Mouse (Mus musculus) right cerebral cortex, adult 2 months (tissue): Measurements from ENCODE around the gene Arnt2.

ENCODE experiments used
- DNase-seq, 2 experiments: peaks; one replicate each; pipeline ENCODE4 v3.0.0; 2021 to 2022; ENCODE audit warnings: low spot score in 2 of 2

Gene Arnt2

GRCm38 (mm10) chr7:84348145-84348911, 61.6 kb downstream of the Arnt2 start:
- DNase-seq, result no peak

DNA sequence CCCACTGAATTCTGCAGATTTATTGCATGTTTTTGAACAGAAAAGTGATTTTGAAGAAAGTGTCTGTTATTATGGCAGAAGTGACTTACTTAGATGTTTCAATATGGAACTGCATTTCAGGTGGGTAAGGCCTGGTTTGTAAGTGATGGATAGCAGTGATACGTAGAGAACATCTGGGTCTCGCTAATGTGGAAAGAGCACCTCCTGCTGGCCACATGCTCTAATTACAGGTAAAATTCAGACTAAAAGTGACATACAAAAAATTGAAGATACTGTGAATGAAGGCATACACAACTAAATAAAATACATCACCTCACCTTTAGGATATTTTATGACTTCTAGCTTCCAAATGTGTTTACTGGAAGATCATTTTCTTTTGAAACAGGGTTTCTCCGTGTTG, 66.8 kb downstream of the Arnt2 start:
- DNase-seq, result no peak

DNA sequence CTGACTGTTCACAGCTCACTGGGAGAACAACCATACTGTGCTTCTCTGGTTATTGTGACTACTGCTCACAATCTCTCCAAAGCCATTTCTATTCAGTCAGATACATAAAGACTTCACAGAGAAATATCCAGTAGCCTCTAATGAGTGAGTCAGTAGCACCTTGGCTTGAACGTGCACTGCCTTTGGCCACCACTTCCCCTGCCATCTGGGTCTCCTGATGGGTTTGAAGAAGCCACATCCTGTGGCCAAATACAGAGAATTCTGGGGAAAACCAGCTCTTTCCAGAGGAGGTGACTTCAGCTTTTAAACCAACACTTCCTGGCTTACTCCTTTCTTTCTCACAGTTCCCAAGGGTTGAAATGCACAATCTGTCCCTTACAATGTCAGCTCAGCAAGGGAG, 69.0 kb downstream of the Arnt2 start:
- no peak for DNase-seq

DNA sequence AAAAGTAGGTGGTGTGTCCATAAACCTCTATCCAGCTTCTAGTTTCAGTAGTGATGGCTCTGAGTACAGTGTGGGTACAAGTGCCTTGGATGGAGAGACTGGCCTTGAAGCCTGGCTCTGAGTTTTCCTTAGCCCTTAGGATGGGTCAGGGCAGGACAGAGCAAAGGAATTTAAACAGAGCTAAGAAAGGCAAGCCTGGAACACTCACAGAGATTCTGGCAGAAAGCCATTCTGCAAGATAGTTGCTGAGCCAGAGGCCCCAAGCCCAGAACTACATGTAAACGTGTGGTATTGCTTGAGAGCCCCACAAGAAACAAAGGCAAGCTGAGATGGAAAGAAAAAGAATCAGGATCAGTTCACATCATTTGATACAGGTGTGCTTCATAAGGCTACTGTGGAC, 70.8 kb downstream of the Arnt2 start:
- no peak for DNase-seq

DNA sequence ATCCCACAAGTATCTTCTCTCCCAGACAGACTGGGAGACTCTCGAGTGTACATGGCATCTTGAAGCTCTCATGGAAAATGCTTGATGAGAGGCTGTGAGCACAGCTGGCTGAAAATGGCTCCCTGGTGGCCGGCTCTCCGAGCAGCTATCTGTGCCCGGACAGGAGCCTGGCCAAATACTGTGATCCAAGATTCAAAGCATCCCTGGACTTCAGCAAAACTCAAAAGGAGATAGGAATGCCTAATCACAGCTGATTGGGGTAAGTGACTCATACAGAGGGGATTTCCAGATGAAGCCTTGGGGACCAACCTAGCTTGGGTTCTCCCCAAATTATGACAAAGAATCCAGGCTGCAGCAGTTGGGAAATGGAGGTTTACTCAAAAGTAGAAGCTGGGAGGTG, 72.2 kb downstream of the Arnt2 start:
- DNase-seq, result no peak

DNA sequence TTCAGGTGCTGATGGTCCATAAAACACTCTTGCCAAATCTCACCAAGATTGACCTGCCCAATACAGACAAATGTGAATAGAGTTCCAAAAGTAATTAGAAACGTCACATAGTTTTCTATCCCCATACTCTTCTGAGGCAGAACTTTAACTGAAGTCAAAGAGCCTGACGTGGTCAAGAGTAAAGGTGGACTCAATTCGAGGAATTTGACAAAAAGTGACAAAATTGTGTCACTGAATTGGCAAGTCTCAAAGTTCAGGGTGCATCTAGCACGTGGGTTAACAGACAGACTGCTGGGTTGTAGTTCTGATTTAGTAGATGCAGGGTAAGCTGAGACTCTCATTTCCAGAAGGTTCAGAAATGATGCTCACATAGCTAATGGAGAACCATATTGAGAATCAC, 73.1 kb downstream of the Arnt2 start:
- DNase-seq, result no peak

DNA sequence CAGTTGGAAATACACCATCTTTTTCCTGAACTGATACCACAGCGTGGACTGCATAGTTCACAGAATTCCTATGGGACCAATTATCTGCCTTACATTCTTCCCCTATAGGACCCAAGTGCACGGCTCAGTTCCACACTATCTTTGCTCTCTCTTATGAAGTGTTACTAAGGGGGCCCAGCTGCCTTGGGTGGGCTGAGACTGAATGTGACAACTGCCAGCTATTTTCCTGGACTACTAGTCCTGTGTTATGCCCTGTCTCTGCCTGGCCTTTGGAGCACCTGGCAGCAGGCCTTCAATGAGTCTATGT, 73.4 kb downstream of the Arnt2 start:
- no peak for DNase-seq

DNA sequence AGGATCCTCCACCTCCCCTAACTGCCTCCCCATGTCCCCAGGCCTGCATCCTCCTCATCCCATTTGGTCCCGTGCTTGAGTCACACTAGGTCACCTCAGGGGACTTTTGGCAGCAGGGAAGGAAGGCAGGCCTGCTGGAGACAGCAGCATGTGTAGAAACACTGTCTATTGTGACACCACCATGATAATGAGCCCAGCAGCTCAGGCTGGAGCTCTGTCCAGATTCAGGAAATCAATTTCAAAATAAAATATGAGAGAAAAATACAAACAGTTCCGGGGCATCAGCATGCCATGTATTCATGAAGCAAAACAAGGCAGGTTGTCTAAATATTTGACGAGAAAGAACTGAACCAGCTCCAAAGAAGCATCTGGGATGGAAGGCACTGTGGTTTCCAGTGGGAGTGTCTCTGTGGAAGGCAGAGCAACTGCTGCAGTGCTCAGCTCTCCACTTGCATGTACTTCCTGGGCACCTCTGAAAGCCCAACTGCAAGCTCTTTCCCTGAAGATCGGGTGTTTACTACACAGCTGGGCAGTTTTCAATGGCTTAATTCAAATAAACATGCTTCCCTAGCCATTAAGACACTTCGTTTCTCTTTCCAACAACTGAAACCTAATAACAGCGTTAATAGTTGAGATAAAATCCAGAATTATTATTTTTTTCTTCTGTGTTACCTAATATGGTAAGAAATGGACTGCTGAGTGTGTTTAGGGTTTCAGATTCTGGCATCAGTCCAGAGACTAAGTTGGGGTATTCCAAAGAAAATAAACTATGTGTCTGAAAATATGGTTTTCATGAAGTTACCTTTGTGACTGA, 74.0 kb downstream of the Arnt2 start:
- DNase-seq, result no peak

DNA sequence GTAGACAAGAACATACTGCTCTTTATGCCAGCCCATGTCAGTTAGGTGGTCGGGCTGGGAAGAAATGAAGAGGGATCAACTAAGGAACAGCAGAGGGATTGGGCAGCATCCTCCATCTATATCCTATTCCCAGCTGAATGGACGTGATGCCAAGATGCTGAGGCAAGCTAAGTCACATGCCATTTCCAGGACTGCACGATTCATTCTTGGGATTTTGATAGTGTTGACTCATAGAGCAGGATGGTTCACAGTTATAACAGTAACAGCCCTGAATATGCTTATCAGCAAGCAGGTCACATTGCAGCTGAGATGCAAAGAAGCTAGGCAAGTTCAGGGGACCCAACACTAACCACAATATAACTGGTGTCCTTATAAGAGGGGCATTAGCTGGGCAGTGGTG, 76.0 kb downstream of the Arnt2 start:
- DNase-seq, result no peak

DNA sequence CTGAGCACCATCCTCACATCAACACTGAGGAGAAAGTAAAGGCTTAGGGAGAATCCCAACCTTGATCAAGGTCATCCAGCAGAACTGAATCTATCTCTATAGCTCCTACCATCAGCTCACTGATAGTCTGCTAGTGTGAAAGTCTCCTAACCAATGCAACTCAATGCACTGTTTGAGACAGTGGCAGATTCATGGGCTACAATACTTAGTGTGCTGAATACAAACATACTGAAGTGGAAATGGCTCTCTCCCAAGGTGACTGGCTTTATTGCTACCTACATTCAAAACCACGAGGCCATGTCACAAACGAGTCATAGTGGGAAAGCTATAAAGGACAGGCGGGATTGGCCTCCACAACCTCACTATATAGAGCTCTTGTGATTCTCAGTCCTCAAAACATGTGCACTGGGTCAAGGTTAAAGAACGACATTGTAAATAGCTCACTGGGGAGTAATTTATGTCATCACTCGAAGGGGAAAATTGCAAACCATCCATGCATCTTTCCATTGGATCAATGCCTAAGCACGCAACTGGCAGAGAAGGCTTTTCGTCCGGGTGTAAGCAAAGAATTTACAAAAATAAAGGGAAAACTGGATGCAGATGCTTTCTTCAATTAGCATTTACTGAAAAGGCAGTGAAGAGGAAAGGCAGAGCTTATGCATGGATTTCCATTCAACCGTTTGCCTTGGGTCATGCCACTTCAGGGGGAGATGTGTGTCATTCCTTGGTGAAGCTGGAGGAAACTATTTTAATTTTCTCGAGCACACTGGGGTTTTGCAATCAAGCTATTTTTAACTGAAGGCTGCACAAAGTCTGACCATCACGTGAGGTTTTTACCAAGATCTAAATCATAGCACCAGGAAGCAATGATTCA, 77.4 kb downstream of the Arnt2 start:
- no peak for DNase-seq

DNA sequence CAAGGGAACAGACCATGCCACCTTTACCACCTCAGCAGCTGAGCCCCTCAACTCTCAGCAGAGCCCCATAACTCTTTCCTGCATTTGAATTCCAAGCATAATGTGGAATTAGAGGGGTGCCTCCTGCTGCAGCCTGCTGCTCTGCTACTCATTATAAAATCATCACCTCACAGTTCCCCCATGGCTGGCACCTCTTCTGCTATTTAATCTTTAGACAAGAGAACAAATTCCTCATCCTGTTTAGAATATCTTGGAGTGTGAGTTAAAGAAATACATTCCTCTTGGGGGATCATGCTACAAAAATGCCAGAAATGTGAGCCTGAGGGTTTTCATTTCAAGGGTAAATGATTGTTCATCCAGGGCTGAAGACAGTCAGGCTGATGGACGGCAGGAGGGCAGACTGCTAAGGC, 80.8 kb downstream of the Arnt2 start:
- no peak for DNase-seq

GRCm38 (mm10) chr7:84328770-84329169, 81.2 kb downstream of the Arnt2 start:
- DNase-seq, result no peak

DNA sequence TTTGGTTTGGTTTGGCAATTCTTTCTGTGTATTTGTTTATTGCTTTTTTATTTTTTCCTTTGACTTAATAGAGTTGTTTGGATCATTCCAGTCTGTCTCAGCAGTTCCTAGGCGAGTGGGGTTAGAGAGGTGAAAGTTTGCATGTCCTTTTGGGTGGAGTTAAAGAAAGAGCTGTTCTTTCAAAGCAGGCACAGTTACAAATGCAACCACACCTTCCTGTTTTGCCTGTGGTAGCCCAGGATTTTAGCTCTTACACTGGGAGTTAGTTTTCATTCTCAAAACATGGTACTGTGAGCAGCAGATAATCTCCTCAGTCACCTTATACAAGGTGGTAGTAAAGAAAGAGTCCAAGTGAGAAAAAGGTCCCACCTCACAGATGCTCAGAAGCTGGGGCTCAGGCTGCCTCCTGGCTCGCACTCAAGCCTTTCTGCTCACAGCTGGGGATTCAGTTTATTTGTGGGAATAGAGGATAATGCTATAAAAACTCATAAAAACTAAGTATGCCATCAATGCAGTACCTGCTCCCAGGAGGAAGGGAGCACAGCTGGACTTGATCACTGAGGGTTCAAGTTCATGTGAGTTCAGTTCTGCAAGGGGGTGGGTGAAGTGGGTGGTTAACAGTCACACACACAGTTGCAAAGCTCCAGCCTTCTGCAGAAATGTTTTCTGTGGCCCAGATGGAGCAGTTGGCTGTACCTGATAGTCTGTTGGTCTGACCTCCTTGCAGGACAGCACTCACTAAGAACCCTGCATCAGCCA, 84.2 kb downstream of the Arnt2 start:
- DNase-seq, result no peak

- DNase-seq, result no peak
These were observed 88.4 kb downstream of the Arnt2 start for GRCm38 (mm10) chr7:84321542-84321941.

GRCm38 (mm10) chr7:84315353-84316003, 94.5 kb downstream of the Arnt2 start:
- no peak for DNase-seq

DNA sequence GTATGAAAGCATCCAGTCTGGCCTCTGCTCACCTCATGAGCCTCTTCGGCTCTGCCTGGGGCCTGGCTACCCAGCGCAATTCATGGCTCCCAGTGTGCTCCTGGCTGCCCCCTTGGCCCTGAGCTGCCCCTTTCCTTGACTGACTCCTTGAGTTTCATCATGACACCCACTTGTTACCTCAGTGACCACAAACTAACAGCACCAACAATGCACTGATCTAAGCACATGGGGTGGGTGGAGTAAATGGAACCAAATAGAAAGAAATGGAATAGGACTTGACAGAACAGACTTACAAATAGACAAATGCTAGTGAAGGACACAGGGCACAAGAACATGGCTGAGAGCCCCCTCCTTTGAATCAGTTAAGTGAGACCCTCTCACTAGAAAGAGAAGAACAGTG, 95.2 kb downstream of the Arnt2 start:
- DNase-seq, result no peak

DNA sequence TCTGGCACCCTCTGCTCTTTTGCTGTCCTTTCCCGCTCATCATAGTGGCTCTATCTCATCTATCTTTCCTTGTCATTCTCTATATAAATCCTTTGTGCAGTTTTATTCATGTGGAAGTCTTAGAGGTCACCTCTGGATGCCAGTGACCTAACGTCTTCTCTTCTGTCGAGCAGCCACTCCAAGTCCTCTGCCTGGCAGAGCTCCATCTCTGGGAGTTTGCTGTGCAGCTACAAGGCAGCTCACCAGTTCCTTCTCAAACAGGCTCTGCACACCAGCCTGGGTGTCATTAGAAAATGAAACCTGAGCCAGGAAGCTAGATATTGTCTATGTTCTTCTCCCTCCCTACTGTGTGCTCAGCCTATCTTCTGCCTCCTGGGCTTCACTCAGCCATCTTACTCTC, 98.4 kb downstream of the Arnt2 start:
- DNase-seq, result no peak

DNA sequence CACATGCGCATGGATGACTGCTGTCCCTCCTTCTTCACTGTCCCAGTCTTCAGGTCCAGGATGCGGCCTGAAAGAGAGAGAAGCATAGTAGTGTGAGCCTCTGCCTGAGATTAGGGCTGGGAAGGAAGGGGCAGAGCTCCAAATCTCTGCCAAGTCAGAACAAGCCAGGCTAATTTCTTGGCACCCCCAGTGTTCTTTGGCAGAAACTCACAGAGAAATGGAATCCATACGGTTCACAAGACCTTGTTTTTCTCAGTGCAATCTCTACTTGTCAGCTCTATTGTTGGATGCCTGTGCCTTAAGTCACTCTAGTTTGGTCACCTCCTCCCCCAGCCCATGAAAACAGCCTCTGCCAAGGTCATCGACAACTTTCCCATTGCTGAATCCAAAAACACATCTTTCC, 99.1 kb downstream of the Arnt2 start:
- no peak for DNase-seq

DNA sequence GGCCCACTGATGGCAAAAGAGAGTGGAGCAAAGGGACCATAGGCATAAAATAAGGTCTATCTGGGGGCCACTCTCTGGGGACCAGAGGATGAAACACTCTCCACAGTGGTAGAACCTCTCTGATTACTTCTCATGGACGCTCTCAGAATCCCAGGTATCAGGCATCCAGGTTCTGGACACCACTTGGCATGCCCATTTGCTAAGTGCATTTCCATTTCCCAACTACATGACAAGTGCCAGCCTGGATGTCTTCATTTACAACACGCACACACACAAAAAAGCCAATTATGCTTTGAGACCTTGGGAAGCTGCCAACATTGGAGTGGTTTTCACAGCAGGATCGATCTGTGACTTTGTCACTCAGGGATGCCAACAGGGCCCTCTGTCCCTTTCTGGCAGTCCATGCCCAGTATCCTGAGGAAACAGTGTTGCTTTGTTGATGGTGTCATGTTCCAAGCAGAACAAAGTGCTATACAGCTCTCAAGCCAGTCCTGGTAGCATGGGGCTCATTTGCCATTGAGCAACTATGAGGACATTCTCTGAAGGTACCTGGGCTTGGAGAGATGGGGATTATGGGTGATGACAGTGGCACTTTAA, 102.5 kb downstream of the Arnt2 start:
- DNase-seq, result no peak

DNA sequence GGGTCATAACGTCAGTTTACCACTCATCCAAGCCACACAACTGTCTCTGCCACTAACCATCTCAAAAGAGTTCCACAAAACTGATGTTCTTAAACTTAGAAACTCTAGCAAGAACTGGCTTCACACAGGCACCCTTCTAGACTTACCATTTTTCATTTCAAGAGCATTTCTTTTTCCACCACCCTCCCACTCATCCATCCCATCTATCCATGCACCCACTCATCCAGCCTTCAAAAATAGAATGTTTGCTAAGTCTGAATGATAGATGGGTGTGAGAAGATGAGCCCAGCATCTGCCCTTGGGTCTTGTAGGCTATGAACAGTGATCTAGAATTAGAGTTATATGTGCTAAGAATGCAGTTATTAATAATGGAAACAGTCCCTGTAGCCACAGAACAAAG, 109.7 kb downstream of the Arnt2 start:
- DNase-seq, result no peak

DNA sequence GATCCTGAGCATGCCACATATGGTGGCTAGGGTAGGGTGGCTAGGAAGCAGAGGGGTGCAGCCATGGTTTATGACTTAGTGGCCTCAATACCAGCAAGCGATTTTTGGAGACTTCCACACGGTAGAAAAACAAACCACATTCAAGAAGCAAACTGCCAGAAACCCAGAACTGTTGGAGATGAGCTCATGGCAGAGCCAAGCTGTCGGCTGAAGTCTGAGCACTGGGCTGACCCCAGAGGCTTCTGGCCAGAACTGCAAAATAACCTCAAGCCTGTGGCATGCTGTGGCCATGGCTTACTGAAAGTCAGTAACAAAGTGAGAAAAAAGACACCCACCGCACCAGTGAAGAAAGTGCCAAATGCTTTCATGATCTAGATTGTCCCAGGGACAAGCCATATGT, 110.4 kb downstream of the Arnt2 start:
- no peak for DNase-seq
